Mouse (Mus musculus) adrenal gland, postnatal 25 days (tissue): ENCODE measurements at regions not wholly inside any gene's neighbourhood (a gene's known extent, or its start where the extent isn't known, plus 50 kb on each side); places are given as distances from the start of the nearest gene placed in this dataset.
"Not testable (repeated sequence)": the region's sequence is repeated elsewhere in the genome, so short reads cannot be mapped to it uniquely, and the experiment has no call there.

ENCODE experiments used
- DNase-seq: peaks from one replicate; pipeline ENCODE4 v3.0.0; 2021; ENCODE audit warnings: mixed read lengths

- no peak for DNase-seq
Observed at GRCm38 (mm10) chr9:41430391-41431343, 269.2 kb upstream of the Ubash3b start.

GRCm38 (mm10) chr9:41429711-41430390 lies 268.4 kb upstream of the Ubash3b start:
- no peak for DNase-seq

GRCm38 (mm10) chr9:41429236-41429635 lies 267.7 kb upstream of the Ubash3b start:
- DNase-seq, result no peak

- no peak for DNase-seq
Observed at GRCm38 (mm10) chr9:41426698-41427097, 265.2 kb upstream of the Ubash3b start.

DNA sequence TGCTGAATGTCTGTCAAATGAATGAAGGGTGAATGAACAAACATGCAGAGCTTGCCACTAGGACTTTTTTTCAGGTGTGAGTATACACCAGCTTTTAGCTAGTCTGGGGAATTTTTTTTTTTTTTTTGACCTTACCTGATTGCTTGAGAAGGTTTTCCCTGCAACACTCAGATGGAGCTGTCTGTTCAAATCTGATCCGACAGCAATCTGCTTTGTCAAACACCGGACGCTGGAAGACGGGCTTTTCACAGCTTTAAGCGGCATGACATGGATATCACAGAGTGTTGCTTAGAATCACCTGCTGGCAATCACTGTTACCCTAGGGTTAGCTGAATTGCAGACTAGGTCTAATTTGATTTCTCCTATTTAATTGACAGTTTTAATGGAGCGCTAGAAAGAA lies 263.7 kb upstream of the Ubash3b start:
- no peak for DNase-seq

- DNase-seq, result no peak
Observed at GRCm38 (mm10) chr9:41413791-41414190, 252.3 kb upstream of the Ubash3b start.

DNA sequence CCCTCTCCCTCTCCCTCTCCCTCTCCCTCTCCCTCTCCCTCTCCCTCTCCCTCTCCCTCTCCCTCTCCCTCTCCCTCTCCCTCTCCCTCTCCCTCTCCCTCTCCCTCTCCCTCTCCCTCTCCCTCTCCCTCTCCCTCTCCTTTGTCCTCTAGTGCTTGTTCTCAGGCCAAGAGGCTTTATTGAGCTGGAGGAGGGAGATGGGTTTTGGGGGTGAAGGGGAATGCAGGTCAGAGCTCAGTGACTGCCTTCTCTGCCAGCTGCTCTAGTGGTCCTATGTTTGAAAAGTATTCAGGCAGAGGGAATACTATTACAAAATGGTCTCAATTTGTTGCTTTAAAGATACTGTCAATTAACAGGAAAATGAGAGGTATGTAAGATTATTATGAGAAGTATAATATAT lies 251.6 kb upstream of the Ubash3b start:
- not testable (repeated sequence) for DNase-seq

DNA sequence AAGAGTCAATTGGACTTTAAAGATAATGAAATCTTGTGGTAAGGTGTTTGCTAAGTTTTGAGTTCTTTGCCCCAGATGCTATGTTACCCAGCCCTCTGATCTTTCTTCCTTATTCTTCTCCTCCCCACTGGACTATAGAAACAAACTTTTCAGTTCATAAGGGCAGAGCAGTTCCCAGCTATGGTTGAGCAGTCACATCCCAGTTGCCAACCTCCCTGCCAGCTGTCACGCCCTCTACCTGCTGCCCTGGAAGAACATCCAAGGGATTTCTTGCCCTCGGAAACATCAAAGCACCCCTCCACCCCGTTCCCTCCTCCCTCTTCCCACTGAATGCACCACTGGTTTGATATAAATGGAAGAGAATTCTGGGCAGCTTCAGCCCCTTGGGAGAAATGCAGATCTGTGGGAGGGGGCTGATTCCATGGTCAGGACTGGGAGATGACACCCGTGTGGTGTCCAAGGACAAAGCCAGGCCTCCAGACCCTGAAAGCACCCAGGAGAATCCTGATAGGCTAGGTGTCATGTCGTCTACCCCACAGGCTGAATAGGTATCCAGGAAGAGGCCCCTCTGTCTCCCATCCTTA lies 250.8 kb upstream of the Ubash3b start:
- DNase-seq, result no peak

DNA sequence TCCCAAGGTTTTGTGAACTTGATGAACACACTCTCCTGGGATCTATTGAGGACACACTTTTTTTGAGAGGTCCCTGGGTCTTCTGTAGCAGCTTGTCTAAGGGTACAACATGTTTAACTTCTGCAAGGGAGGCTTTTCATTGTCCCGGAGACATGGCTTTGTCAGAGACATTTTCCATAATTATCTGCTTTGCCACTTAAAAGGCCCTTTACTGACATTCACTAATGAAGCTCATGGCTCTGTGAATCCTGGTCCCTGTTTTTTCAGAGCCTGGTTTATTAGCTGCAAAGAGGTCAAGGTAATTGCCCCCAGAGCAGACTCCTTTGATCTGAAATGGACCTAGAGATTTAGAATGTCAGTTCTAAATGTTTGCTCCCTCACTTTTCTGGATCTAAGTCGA lies 246.8 kb upstream of the Ubash3b start:
- DNase-seq, result no peak

DNA sequence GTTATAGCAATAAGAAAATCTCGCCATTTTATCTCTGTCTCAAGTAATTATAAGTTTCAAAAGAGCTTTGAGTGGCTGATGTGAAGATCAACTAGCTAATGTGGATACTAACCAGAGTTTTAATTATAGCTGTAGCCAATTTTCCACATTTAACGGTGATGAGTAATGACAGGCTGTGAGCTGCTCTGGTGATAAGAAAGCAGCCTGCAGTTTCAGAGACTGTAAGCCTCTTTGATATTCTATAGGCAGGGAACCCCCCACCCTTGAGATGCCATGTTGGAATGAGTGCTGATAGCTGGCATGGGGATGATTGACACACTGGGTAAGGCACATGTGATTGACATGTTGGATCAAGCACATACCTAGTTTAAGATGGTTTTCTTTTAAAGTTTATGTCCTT lies 245.6 kb upstream of the Ubash3b start:
- no peak for DNase-seq

DNA sequence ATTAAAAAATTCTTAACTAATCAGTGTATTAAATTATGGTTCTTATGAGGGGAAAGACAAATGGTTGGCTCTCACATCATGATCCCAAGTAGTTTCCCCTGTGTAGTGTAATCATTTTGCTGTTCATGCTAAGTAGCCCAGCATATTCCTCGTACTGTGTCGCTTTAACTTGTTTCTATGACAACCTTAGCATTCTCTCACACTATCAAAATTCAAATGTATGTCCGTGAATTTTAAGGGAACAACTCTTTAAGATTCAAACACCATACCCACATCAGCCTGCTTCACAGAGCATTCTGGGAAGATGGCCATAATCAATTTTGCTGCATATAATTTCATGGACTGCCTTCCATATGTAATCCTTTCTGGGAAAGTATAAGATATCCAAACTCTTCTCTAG lies 241.4 kb upstream of the Ubash3b start:
- no peak for DNase-seq

- no peak for DNase-seq
Observed at GRCm38 (mm10) chr9:41400950-41401349, 239.5 kb upstream of the Ubash3b start.

GRCm38 (mm10) chr9:41395471-41395870 lies 234.0 kb upstream of the Ubash3b start:
- DNase-seq, result no peak

- DNase-seq, result no peak
Observed at GRCm38 (mm10) chr9:41391591-41392320, 230.3 kb upstream of the Ubash3b start.

DNA sequence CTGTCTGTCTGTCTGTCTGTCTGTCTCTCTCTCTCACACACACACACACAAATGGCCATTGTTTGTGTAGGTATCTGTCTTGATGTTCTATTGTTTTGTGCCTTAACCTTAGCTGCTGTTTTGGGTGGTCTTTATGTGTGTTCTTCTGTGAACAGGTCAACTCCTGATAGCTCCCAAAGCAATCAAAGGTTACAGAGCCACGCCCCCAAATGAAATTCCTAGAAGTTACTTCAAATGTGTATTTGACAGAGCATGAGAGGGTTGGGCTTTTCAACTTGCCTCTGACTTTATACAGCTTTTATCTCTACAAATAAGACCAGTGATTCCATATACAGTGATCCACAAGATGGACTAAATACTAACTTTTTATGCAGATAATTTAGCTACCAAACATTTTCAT lies 217.8 kb upstream of the Ubash3b start:
- no peak for DNase-seq

DNA sequence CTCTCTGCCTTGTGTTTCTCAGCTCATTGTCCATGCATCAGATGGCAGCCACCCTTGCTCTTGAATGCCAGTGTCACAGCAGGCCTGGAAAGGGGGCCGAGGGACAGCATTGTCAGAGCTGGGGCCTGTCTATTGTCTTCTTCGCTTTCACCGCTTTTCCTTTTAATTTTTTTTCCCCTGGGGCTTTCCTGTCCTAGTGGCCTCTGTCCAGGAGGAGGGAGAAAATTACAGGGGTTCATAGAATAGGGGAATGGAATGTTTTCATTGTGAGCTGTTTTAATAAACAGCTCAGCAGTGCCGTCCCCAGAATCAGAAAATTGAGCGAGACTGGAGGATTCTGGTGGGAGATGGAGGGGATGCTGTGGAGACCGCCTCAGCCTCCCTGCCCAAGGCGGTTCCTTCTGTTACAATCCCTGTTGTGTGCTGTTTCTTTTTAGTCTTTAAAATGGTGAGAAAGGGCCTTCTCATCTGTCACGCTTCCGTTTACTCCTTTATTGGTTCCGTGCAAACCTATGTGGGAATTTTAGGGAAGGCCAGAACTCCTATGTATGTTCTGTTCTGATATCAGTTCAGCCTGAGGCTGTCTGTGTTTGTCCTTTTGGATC lies 217.2 kb upstream of the Ubash3b start:
- DNase-seq, result no peak

DNA sequence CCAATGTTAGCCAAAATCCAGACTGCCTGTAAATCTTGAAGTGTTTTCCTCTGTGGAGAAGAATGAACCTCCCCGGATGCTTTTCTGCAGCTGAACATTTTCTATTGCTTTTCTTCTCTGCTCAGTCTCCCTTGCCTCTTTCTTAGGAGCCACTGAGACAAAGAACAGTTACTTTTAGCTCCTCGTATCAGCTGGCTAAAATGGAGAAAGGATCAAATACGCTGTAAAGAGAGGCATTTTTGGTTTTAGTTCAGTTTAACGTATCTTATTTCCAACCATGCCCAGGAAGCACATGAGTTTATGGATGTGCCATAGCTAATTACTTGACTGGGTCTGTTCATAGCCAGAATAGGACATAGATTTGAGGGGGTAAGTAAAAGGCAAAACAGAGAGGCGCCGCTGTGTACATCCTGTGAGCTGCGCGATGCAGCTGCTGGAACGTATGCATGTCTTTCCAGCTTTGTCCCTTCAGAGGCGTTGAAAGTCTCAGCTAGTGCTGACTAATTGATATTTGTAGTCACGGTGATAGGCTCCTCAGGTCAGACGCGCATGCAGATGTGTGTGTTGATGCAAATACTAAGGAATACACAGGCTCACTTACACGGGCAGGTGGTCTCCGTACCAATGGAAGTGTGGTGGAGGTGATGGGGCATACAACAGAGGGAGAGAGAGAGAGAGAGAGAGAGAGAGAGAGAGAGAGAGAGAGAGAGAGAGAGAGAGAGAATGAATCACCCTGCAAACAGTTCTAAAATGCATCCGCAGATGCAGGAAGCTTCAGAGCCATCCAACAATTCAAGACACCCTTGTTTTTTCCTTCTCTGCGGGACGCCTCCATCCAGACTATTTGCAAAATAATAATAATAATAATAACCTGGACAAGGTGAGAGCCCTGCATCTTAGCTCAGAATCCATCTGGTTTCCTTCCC lies 216.5 kb upstream of the Ubash3b start:
- no peak for DNase-seq

- DNase-seq, result no peak
Observed at GRCm38 (mm10) chr9:41376948-41377700, 215.6 kb upstream of the Ubash3b start.

GRCm38 (mm10) chr9:41375984-41376651 lies 214.6 kb upstream of the Ubash3b start:
- DNase-seq, result peak; percentile 5
